Mouse (Mus musculus) kidney, embryonic 14.5 days (tissue): Measurements from ENCODE around the gene Gpam. TPM values are rescaled to one million over a fixed set of nuclear protein-coding genes. Genes with fewer than 3 reads are reported as not detected.

ENCODE experiments used
- ATAC-seq: fragments of 200-750 bp; cut with Nextera tagmentation; 2 replicates; pipeline ENCODE4 v1.8.0; 2017; ENCODE audit warnings: moderate number of reproducible peaks, mild to moderate bottlenecking, moderate TSS enrichment, moderate library complexity; ENCODE audit not compliant: low FRiP score, low TSS enrichment
- H3K27ac ChIP-seq: fragments of 300-500 bp; sonication (generic); 2 replicates; pipeline ENCODE4 v1.5.1; 2014; ENCODE audit warnings: low read depth, mild to moderate bottlenecking, low read length, moderate library complexity, mixed read lengths
- H3K27me3 ChIP-seq: fragments of 300-500 bp; sonication (generic); 2 replicates; pipeline ENCODE4 v1.6.1; 2014; ENCODE audit warnings: mild to moderate bottlenecking, low read length; ENCODE audit not compliant: control insufficient read depth, insufficient read depth
- H3K36me3 ChIP-seq: fragments of 300-500 bp; sonication (generic); 2 replicates; pipeline ENCODE4 v1.6.1; 2014; ENCODE audit warnings: low read length, mixed read lengths; ENCODE audit not compliant: control insufficient read depth, insufficient read depth
- H3K4me1 ChIP-seq: fragments of 300-500 bp; sonication (generic); 2 replicates; pipeline ENCODE4 v1.6.1; 2014; ENCODE audit warnings: low read length, mixed read lengths; ENCODE audit not compliant: control insufficient read depth, insufficient read depth
- H3K4me2 ChIP-seq: fragments of 300-500 bp; sonication (generic); replicated peaks from 2 replicates; pipeline ENCODE4 v1.6.1; 2014; ENCODE audit warnings: low read depth, mild to moderate bottlenecking, low read length
- H3K4me3 ChIP-seq: fragments of 300-500 bp; sonication (generic); 2 replicates; pipeline ENCODE4 v1.5.1; 2014; ENCODE audit warnings: mild to moderate bottlenecking, low read length
- H3K9ac ChIP-seq: fragments of 300-500 bp; sonication (generic); 2 replicates; pipeline ENCODE4 v1.6.1; 2014; ENCODE audit warnings: low read depth, mild to moderate bottlenecking, low read length, moderate library complexity
- H3K9me3 ChIP-seq: fragments of 300-500 bp; sonication (generic); 2 replicates; pipeline ENCODE4 v1.6.1; 2016; ENCODE audit warnings: low read length; ENCODE audit not compliant: control insufficient read depth
- WGBS: fragments of 180-500 bp; shearing (Covaris S2); extraction: QIAGEN DNeasy Blood & Tissue Kit; methylation state at CpG from one replicate; pipeline ENCODE4 v1.1.7; 2014; 5-methylcytosine and 5-hydroxymethylcytosine counted together
- polyA plus RNA-seq: library from polyadenylated mRNA; unstranded; fragments of >200 nt; fragmentation: Nextera tagmentation; extraction: Ambion mirVana; gene quantifications from 2 replicates; pipeline ENCODE4 v1.2.1, GENCODE M21; 2014

The Gpam gene
- polyA plus RNA-seq, 1 experiment from 2014 or later = 22.2 TPM

DNA sequence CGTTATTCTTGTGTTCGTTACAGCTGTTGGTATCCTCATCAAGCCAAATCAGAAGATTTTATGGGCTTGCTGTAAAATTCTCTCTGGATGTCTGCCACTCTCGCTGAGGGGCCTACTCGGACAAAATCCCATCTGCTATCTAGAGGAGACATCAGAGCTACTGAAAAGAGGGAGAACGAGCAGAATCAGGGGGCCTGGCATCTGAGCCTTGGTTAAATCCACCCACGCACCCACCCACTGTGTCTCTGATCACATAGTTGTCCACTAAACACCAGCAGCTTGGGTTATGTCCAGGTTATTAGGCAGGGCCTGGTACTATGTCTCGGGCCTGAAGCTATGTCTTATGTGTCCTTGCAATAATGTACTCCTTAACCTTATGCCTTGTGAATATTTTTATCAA lies 89.6 kb downstream of the Gpam start:
- H3K9me3 ChIP-seq = no peaks in the 10 kb centered on the region
- no peaks in the 10 kb centered on the region for H3K4me1 ChIP-seq
- no peaks in the 10 kb centered on the region for H3K27me3 ChIP-seq
- H3K4me3 ChIP-seq = no peak overlapping the region
- no peak for ATAC-seq
- H3K4me2 ChIP-seq = no peak overlapping the region
- H3K27ac ChIP-seq = no peak overlapping the region
- H3K9ac ChIP-seq = no peak overlapping the region
- WGBS = 62% methylated on average over 7 of the region's 7 CpGs
- no peaks in the 10 kb centered on the region for H3K36me3 ChIP-seq

DNA sequence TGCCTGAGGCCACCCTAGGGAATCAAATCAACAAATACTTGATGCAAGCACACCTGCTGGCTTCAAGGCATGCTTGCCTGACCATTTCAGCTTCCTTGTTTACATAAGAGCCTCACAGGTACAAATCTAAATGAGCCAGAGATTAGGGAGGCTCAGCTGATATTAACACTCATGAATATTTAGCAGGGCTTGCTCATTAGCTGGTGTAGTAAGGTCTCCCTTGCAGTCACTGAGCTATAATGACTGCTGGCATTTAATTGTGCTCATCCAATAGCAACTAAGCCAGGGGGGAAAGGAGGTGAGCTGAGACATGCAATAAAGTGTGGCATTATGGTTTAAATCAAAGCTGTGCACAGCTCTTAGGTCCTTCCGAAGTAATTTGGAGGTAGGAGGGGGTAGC lies 108.2 kb downstream of the Gpam start:
- 43% methylated on average over 1 of the region's 1 CpGs for WGBS
- Histone ChIP-seq H3K27ac (no peak overlapping the region), H3K4me2 (no peak overlapping the region), H3K4me3 (no peak overlapping the region), H3K27me3 (no peaks in the 10 kb centered on the region), H3K36me3 (no peaks in the 10 kb centered on the region), H3K4me1 (no peaks in the 10 kb centered on the region), H3K9me3 (no peaks in the 10 kb centered on the region), H3K9ac (no peak overlapping the region)
- no peak for ATAC-seq

Other genes starting within 250 kb of the Gpam start
- not detected in 2 replicates for gene Tectb, start 53.5 kb upstream of the Gpam start, polyA plus RNA-seq
- gene Gucy2g, start 114.0 kb upstream of the Gpam start, polyA plus RNA-seq = 0.05 TPM in 1 of 2 replicates, not detected in the other
- gene Acsl5, start 124.7 kb upstream of the Gpam start, polyA plus RNA-seq = 26.3 and 38.1 TPM in 2 replicates
- gene Zdhhc6, start 188.8 kb upstream of the Gpam start, polyA plus RNA-seq = 83.0 and 110 TPM in 2 replicates
- 17.0 and 25.7 TPM in 2 replicates for gene Vti1a, start 189.1 kb upstream of the Gpam start, polyA plus RNA-seq